Mouse (Mus musculus): Measurements from ENCODE around the gene Aig1. TPM values are rescaled to one million over a fixed set of nuclear protein-coding genes. Genes with fewer than 3 reads are reported as not detected.
A peak's percentile ranks its signal among the peaks of the same experiment; 100 is the strongest.

Gene Aig1
- polyA plus RNA-seq, 1 experiment from 2014 or later: 27.4 TPM

- H3K9ac ChIP-seq (ENCODE audit: low read length): no peak overlapping the region
- DNase-seq (ENCODE audit: low spot score, missing footprints) (peak; percentile 45), ATAC-seq (ENCODE audit: low FRiP score) (no peak)
- H3K27ac ChIP-seq (ENCODE audit: low read depth, low read length): no peak overlapping the region
- no peak overlapping the region for H3K4me3 ChIP-seq (ENCODE audit: low read depth, low read length)
- no peaks in the 10 kb centered on the region for H3K36me3 ChIP-seq (ENCODE audit: control insufficient read depth, insufficient read depth, low read length)
- WGBS: 76% methylated on average over 15 of the region's 15 CpGs
- H3K4me1 ChIP-seq (ENCODE audit: control insufficient read depth, insufficient read depth, low read length): no peaks in the 10 kb centered on the region
- H3K4me2 ChIP-seq: no peak overlapping the region
- no peaks in the 10 kb centered on the region for H3K9me3 ChIP-seq (ENCODE audit: control insufficient read depth, low read length)
- no peaks in the 10 kb centered on the region for H3K27me3 ChIP-seq (ENCODE audit: control insufficient read depth, insufficient read depth, low read length)
These were observed 180.2 kb downstream of the Aig1 start for GRCm38 (mm10) chr10:13688386-13689120.

GRCm38 (mm10) chr10:13687182-13687810, 181.5 kb downstream of the Aig1 start:
- no peaks in the 10 kb centered on the region for H3K9me3 ChIP-seq (ENCODE audit: control insufficient read depth, low read length)
- DNase-seq (ENCODE audit: low spot score, missing footprints): peak; percentile 78
- H3K4me3 ChIP-seq (ENCODE audit: low read depth, low read length): no peak overlapping the region
- no peak overlapping the region for H3K4me2 ChIP-seq
- H3K27ac ChIP-seq (ENCODE audit: low read depth, low read length): no peak overlapping the region
- no peaks in the 10 kb centered on the region for H3K27me3 ChIP-seq (ENCODE audit: control insufficient read depth, insufficient read depth, low read length)
- no peak overlapping the region for H3K9ac ChIP-seq (ENCODE audit: low read length)
- no peaks in the 10 kb centered on the region for H3K36me3 ChIP-seq (ENCODE audit: control insufficient read depth, insufficient read depth, low read length)
- 93% methylated on average over 8 of the region's 8 CpGs for whole genome bisulfite sequencing
- ATAC-seq (ENCODE audit: low FRiP score): no peak
- H3K4me1 ChIP-seq (ENCODE audit: control insufficient read depth, insufficient read depth, low read length): no peaks in the 10 kb centered on the region

GRCm38 (mm10) chr10:13686127-13686526, 182.7 kb downstream of the Aig1 start:
- no peak overlapping the region for H3K27ac ChIP-seq (ENCODE audit: low read depth, low read length)
- H3K4me3 ChIP-seq (ENCODE audit: low read depth, low read length): no peak overlapping the region
- H3K36me3 ChIP-seq (ENCODE audit: control insufficient read depth, insufficient read depth, low read length): no peaks in the 10 kb centered on the region
- DNase-seq (ENCODE audit: low spot score, missing footprints) (peak; percentile 28), ATAC-seq (ENCODE audit: low FRiP score) (no peak)
- no peak overlapping the region for H3K4me2 ChIP-seq
- no peaks in the 10 kb centered on the region for H3K27me3 ChIP-seq (ENCODE audit: control insufficient read depth, insufficient read depth, low read length)
- H3K4me1 ChIP-seq (ENCODE audit: control insufficient read depth, insufficient read depth, low read length): no peaks in the 10 kb centered on the region
- H3K9ac ChIP-seq (ENCODE audit: low read length): no peak overlapping the region
- 81% methylated on average over 5 of the region's 5 CpGs for WGBS
- H3K9me3 ChIP-seq (ENCODE audit: control insufficient read depth, low read length): no peaks in the 10 kb centered on the region

- Histone ChIP-seq H3K4me2 (no peak overlapping the region), H3K9ac (ENCODE audit: low read length) (no peak overlapping the region), H3K9me3 (ENCODE audit: control insufficient read depth, low read length) (no peaks in the 10 kb centered on the region), H3K36me3 (ENCODE audit: control insufficient read depth, insufficient read depth, low read length) (no peaks in the 10 kb centered on the region), H3K27me3 (ENCODE audit: control insufficient read depth, insufficient read depth, low read length) (no peaks in the 10 kb centered on the region), H3K4me3 (ENCODE audit: low read depth, low read length) (no peak overlapping the region), H3K27ac (ENCODE audit: low read depth, low read length) (no peak overlapping the region), H3K4me1 (ENCODE audit: control insufficient read depth, insufficient read depth, low read length) (no peaks in the 10 kb centered on the region)
- DNase-seq (ENCODE audit: low spot score, missing footprints): peak; percentile 79
- WGBS: 89% methylated on average over 8 of the region's 8 CpGs
- no peak for ATAC-seq (ENCODE audit: low FRiP score)
These were observed 183.4 kb downstream of the Aig1 start for GRCm38 (mm10) chr10:13685366-13685765.

GRCm38 (mm10) chr10:13684452-13684851, 184.3 kb downstream of the Aig1 start:
- no peaks in the 10 kb centered on the region for H3K4me1 ChIP-seq (ENCODE audit: control insufficient read depth, insufficient read depth, low read length)
- H3K36me3 ChIP-seq (ENCODE audit: control insufficient read depth, insufficient read depth, low read length): no peaks in the 10 kb centered on the region
- no peaks in the 10 kb centered on the region for H3K9me3 ChIP-seq (ENCODE audit: control insufficient read depth, low read length)
- DNase-seq (ENCODE audit: low spot score, missing footprints) (no peak), ATAC-seq (ENCODE audit: low FRiP score) (no peak)
- H3K4me3 ChIP-seq (ENCODE audit: low read depth, low read length): no peak overlapping the region
- H3K9ac ChIP-seq (ENCODE audit: low read length): no peak overlapping the region
- H3K4me2 ChIP-seq: no peak overlapping the region
- no peaks in the 10 kb centered on the region for H3K27me3 ChIP-seq (ENCODE audit: control insufficient read depth, insufficient read depth, low read length)
- no peak overlapping the region for H3K27ac ChIP-seq (ENCODE audit: low read depth, low read length)

GRCm38 (mm10) chr10:13682565-13682964, 186.2 kb downstream of the Aig1 start:
- DNase-seq (ENCODE audit: low spot score, missing footprints) (peak; percentile 84), ATAC-seq (ENCODE audit: low FRiP score) (peak; percentile 46; the same call in 1 of the 2 replicates)
- no peaks in the 10 kb centered on the region for H3K4me1 ChIP-seq (ENCODE audit: control insufficient read depth, insufficient read depth, low read length)
- no peak overlapping the region for H3K27ac ChIP-seq (ENCODE audit: low read depth, low read length)
- no peaks in the 10 kb centered on the region for H3K27me3 ChIP-seq (ENCODE audit: control insufficient read depth, insufficient read depth, low read length)
- no peaks in the 10 kb centered on the region for H3K9me3 ChIP-seq (ENCODE audit: control insufficient read depth, low read length)
- no peak overlapping the region for H3K4me3 ChIP-seq (ENCODE audit: low read depth, low read length)
- WGBS: 63% methylated on average over 3 of the region's 3 CpGs
- H3K4me2 ChIP-seq: no peak overlapping the region
- no peak overlapping the region for H3K9ac ChIP-seq (ENCODE audit: low read length)
- no peaks in the 10 kb centered on the region for H3K36me3 ChIP-seq (ENCODE audit: control insufficient read depth, insufficient read depth, low read length)

- Histone ChIP-seq H3K27me3 (ENCODE audit: control insufficient read depth, insufficient read depth, low read length) (no peaks in the 10 kb centered on the region), H3K4me1 (ENCODE audit: control insufficient read depth, insufficient read depth, low read length) (0 out of 2 replicates have a peak, but pooled peaks cover 3% of the 10 kb centered on the region), H3K9me3 (ENCODE audit: control insufficient read depth, low read length) (no peaks in the 10 kb centered on the region), H3K9ac (ENCODE audit: low read length) (no peak overlapping the region), H3K4me3 (ENCODE audit: low read depth, low read length) (no peak overlapping the region), H3K27ac (ENCODE audit: low read depth, low read length) (no peak overlapping the region), H3K36me3 (ENCODE audit: control insufficient read depth, insufficient read depth, low read length) (no peaks in the 10 kb centered on the region), H3K4me2 (no peak overlapping the region)
- ATAC-seq (ENCODE audit: low FRiP score) (no peak), DNase-seq (ENCODE audit: low spot score, missing footprints) (no peak)
- WGBS: 91% methylated on average over 2 of the region's 2 CpGs
These were observed 191.3 kb downstream of the Aig1 start for GRCm38 (mm10) chr10:13677440-13677839.

GRCm38 (mm10) chr10:13675033-13675379, 193.8 kb downstream of the Aig1 start:
- WGBS: 71% methylated on average over 3 of the region's 3 CpGs
- ATAC-seq (ENCODE audit: low FRiP score) (no peak), DNase-seq (ENCODE audit: low spot score, missing footprints) (peak; percentile 31)
- Histone ChIP-seq H3K4me1 (ENCODE audit: control insufficient read depth, insufficient read depth, low read length) (0 out of 2 replicates have a peak, but pooled peaks cover 3% of the 10 kb centered on the region), H3K4me3 (ENCODE audit: low read depth, low read length) (no peak overlapping the region), H3K9me3 (ENCODE audit: control insufficient read depth, low read length) (no peaks in the 10 kb centered on the region), H3K27me3 (ENCODE audit: control insufficient read depth, insufficient read depth, low read length) (no peaks in the 10 kb centered on the region), H3K9ac (ENCODE audit: low read length) (no peak overlapping the region), H3K4me2 (no peak overlapping the region), H3K27ac (ENCODE audit: low read depth, low read length) (no peak overlapping the region), H3K36me3 (ENCODE audit: control insufficient read depth, insufficient read depth, low read length) (no peaks in the 10 kb centered on the region)

GRCm38 (mm10) chr10:13674304-13675032, 194.3 kb downstream of the Aig1 start:
- Histone ChIP-seq H3K9ac (ENCODE audit: low read length) (no peak overlapping the region), H3K4me3 (ENCODE audit: low read depth, low read length) (no peak overlapping the region), H3K36me3 (ENCODE audit: control insufficient read depth, insufficient read depth, low read length) (no peaks in the 10 kb centered on the region), H3K27ac (ENCODE audit: low read depth, low read length) (no peak overlapping the region), H3K9me3 (ENCODE audit: control insufficient read depth, low read length) (no peaks in the 10 kb centered on the region), H3K4me1 (ENCODE audit: control insufficient read depth, insufficient read depth, low read length) (0 out of 2 replicates have a peak, but pooled peaks cover 3% of the 10 kb centered on the region), H3K4me2 (no peak overlapping the region), H3K27me3 (ENCODE audit: control insufficient read depth, insufficient read depth, low read length) (no peaks in the 10 kb centered on the region)
- DNase-seq (ENCODE audit: low spot score, missing footprints): peak; percentile 65
- 74% methylated on average over 7 of the region's 7 CpGs for WGBS
- ATAC-seq (ENCODE audit: low FRiP score): no peak
